8 mouse cellular contexts compared by ENCODE assay signal in the genomic region with DNA sequence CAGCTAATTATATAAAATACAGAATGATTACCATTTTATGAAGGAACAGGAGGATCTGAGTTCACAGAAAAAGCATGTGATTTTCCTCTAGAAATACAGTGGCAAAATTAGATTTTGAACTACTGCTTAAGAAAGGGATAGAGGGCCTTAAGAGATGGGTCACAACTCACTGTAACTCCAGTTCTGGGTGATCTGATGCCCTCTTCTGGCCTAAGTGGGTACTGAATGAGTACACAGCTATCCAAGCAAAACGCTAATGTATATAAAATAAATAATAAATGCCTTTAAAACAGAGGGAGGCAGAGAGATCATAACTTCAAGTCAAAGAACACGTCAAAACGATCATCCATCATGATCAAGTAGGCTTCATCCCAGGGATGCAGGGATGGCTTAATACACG.
DNase-seq lines count a peak whose midpoint lies in the region; ATAC-seq and TF ChIP-seq lines count a peak whose summit lies in the region.

No protein-coding gene starts in this region.

- no peak overlapping the region for H3K9ac ChIP-seq in forebrain, embryonic 13.5 days
- no peak overlapping the region for H3K9ac ChIP-seq in forebrain, embryonic 12.5 days
- no peak overlapping the region for H3K9ac ChIP-seq in lung, embryonic 14.5 days

- H3K27ac ChIP-seq in forebrain, embryonic 13.5 days: no peak overlapping the region
- no peak overlapping the region for H3K27ac ChIP-seq in forebrain, embryonic 12.5 days
- H3K27ac ChIP-seq in lung, embryonic 14.5 days (ENCODE audit: low read depth): no peak overlapping the region

- H3K9me3 ChIP-seq in forebrain, embryonic 13.5 days (replicated peaks): no peaks in the 10 kb centered on the region
- no peaks in the 10 kb centered on the region for H3K9me3 ChIP-seq in forebrain, embryonic 12.5 days
- no peaks in the 10 kb centered on the region for H3K9me3 ChIP-seq in lung, embryonic 14.5 days (ENCODE audit: low read depth, low read length)

- DNase-seq in lung, embryonic 14.5 days: peak; percentile 68
- DNase-seq in lung, adult 2 months: no peak
- DNase-seq in embryo, embryonic 10.5 days (ENCODE audit: low spot score): peak; percentile 60
- DNase-seq in left cerebral cortex, postnatal 4 days: peak; percentile 38
- DNase-seq in right cerebral cortex, postnatal 25 days: peak; percentile 7
- DNase-seq in MN1 (ENCODE audit: low spot score): no peak

- no peak overlapping the region for H3K4me3 ChIP-seq in forebrain, embryonic 13.5 days
- no peak overlapping the region for H3K4me3 ChIP-seq in forebrain, embryonic 12.5 days (replicated peaks)
- H3K4me3 ChIP-seq in lung, embryonic 14.5 days (ENCODE audit: low read depth, low read length): no peak overlapping the region
- H3K4me3 ChIP-seq in lung, adult 2 months (replicated peaks; ENCODE audit: extremely low read depth, low read depth, low read length): no peak overlapping the region

- no peaks in the 10 kb centered on the region for H3K4me1 ChIP-seq in forebrain, embryonic 13.5 days
- no peaks in the 10 kb centered on the region for H3K4me1 ChIP-seq in forebrain, embryonic 12.5 days
- no peaks in the 10 kb centered on the region for H3K4me1 ChIP-seq in lung, embryonic 14.5 days (ENCODE audit: insufficient read depth)
- no peaks in the 10 kb centered on the region for H3K4me1 ChIP-seq in lung, adult 2 months (ENCODE audit: control insufficient read depth, insufficient read depth, low read length)

- H3K27me3 ChIP-seq in forebrain, embryonic 13.5 days: no peaks in the 10 kb centered on the region
- no peaks in the 10 kb centered on the region for H3K27me3 ChIP-seq in forebrain, embryonic 12.5 days
- H3K27me3 ChIP-seq in lung, embryonic 14.5 days (ENCODE audit: insufficient read depth, low read length): no peaks in the 10 kb centered on the region

- intact Hi-C loops in left cerebral cortex, postnatal 4 days (cut with DNase I): loop anchor here (2.0 kb wide), 1 partner anchor 825 kb away; no protein-coding TSS in a partner anchor

- TF ChIP-seq CTCF in lung, embryonic 14.5 days (IDR thresholded peaks at IDR 0.05; ENCODE audit: low read depth): peak; percentile 62
- no peak for TF ChIP-seq CTCF in lung, adult 2 months (IDR thresholded peaks at IDR 0.05; ENCODE audit: insufficient read depth, low read length)

- 0 out of 2 replicates have a peak, but pooled peaks have one; percentile 63 for ATAC-seq in forebrain, embryonic 13.5 days
- no peak for ATAC-seq in forebrain, embryonic 12.5 days (ENCODE audit: low FRiP score)
- no peak for ATAC-seq in lung, embryonic 14.5 days (ENCODE audit: insufficient read depth)

- H3K4me2 ChIP-seq in forebrain, embryonic 13.5 days: no peak overlapping the region
- H3K4me2 ChIP-seq in forebrain, embryonic 12.5 days: no peak overlapping the region
- no peak overlapping the region for H3K4me2 ChIP-seq in lung, embryonic 14.5 days

- no peaks in the 10 kb centered on the region for H3K36me3 ChIP-seq in forebrain, embryonic 13.5 days (ENCODE audit: poor library complexity, severe bottlenecking)
- no peaks in the 10 kb centered on the region for H3K36me3 ChIP-seq in forebrain, embryonic 12.5 days (replicated peaks)
- no peaks in the 10 kb centered on the region for H3K36me3 ChIP-seq in lung, embryonic 14.5 days (ENCODE audit: insufficient read depth)

- 42% methylated on average over 4 of the region's 4 CpGs for WGBS in forebrain, embryonic 13.5 days
- WGBS in forebrain, embryonic 12.5 days: 42% methylated on average over 4 of the region's 4 CpGs
- 41% methylated on average over 4 of the region's 4 CpGs for WGBS in lung, embryonic 14.5 days
- 35% methylated on average over 4 of the region's 4 CpGs for WGBS in lung, adult 2 months

- TF ChIP-seq POLR2A in lung, adult 2 months (IDR thresholded peaks at IDR 0.05; ENCODE audit: borderline replicate concordance, extremely low read depth, low read depth, low read length): no peak

Comparison
In these comparisons a context has a peak if more than half of its experiments do, and no peak if none do; other contexts are left out.
1. DNase-seq: peak in lung, embryonic 14.5 days (single experiment), embryo, embryonic 10.5 days (single experiment), left cerebral cortex, postnatal 4 days (single experiment) and right cerebral cortex, postnatal 25 days (single experiment); none in lung, adult 2 months (single experiment) and MN1 (single experiment).